Mouse (Mus musculus) megakaryocyte-erythroid progenitor cell, adult 5-6 weeks (primary cell): ENCODE measurements at regions not wholly inside any gene's neighbourhood (a gene's known extent, or its start where the extent isn't known, plus 50 kb on each side); places are given as distances from the start of the nearest gene placed in this dataset.

ENCODE experiments used
- ATAC-seq: replicated peaks from 2 replicates; pipeline ENCODE4 v1.8.0; 2016; ENCODE audit warnings: mild to moderate bottlenecking, inconsistent platforms; ENCODE audit not compliant: severe bottlenecking, poor library complexity, low FRiP score, low TSS enrichment

DNA sequence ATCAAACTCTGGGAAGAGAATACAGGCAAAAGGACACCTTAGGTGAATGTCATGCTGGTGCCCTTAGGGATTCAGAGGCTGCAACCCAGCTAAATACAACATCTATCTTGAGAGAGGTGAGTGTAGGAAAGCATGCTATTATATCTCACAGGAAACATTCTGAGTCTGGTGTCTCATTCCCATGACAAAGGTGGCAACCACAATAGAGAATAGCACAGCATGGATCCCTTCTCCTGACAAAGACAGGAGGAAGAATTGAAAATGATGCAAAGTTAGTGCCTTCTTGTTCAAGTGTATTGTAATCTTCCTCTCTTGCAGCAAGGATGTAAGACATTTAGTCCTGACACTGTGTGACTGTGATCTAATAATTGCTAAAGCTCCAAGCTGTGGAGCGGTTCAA lies 532.8 kb downstream of the Tfec start:
- ATAC-seq, result no peak

DNA sequence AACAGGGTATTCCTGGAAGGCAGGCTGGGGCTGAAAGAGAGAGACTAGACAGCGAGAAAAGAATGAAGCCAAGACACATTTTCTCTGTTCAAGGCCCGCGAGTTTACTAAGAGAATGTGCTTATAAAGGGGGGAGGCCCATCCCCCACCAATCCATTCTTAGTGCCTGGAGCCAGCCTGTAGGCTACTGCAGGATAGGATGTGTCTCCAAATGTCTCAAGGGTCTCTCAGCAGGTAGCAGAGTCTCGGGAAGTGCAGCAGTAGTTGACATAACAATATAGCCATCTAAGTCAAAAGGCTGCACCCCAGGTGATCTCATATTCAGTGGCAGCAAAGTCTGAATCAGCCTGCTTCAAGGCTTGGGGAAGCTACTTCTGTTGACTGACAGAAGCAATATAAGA lies 536.2 kb downstream of the Tfec start:
- ATAC-seq, result no peak

DNA sequence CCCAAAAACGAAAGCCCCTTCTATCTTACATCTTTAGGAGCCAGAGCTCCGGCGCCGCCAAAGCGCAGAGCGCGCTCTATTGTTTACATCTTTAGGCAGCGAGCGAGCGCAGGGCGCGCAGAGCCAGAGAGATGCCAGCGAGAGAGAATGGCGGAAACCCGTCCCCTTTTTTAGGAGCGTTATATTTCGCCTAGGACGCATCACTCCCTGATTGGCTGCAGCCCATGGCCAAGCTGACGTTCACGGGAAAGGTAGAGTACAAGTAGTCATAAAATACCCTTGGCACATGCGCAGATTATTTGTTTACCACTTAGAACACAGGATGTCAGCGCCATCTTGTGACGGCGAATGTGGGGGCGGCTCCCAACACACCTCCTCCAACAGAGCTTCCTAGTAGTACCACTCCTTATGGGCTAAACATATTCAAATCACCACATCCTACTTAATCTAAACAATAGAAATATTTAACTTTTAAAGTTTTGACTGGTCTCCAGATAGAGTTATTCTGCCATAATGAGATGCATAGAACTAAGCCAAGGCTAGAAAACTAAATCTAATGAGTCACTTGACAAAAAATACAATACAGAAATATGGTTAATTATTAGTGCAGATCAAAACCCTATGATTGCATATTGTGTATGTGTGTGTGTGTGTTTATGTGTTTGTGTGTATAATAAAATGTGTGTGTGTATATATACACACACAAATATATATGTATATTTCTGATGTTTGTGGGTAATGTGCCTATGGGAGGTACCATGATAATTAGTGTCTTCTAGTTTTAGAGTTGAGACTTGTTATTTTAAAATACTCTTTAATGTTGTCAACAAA lies 538.1 kb downstream of the Tfec start:
- peak; percentile 74 for ATAC-seq

DNA sequence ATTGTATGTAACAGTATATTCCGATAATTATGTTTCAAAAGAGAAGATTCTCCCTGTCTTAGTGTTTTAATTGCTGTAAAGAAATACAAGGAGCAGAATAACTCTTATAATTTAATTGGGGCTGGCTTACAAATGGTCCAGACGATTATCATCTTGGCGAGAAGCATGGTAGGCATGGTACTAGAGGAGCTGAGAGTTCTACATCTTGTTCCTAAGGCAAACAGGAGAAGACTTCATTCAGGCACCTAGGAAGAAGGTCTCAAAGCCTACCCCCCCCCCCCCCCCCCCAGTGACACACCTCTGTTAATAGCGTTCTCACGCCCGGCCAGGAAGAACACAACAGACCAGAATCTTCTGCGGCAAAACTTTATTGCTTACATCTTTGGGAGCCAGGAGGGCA lies 538.8 kb downstream of the Tfec start:
- ATAC-seq, result no peak

DNA sequence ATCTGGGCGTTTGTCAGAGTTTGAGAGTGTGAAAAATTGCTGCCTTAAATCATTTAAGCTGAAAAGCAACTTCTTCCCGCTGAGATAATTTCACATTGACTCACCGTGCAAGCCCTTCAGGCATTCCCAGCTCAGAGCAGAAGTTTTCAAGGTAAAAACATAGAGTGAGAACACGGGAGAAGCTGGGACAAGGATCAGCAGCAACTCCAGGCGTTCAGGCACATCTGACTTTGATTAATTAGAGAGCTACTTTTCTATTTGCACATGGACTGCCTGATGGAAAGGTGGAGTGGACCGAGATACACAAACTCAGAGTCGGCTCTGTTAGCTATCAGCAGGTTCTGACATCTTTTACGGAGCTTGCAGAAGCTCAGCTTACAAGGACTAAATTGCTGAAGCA lies 564.6 kb downstream of the Tfec start:
- ATAC-seq, result no peak

DNA sequence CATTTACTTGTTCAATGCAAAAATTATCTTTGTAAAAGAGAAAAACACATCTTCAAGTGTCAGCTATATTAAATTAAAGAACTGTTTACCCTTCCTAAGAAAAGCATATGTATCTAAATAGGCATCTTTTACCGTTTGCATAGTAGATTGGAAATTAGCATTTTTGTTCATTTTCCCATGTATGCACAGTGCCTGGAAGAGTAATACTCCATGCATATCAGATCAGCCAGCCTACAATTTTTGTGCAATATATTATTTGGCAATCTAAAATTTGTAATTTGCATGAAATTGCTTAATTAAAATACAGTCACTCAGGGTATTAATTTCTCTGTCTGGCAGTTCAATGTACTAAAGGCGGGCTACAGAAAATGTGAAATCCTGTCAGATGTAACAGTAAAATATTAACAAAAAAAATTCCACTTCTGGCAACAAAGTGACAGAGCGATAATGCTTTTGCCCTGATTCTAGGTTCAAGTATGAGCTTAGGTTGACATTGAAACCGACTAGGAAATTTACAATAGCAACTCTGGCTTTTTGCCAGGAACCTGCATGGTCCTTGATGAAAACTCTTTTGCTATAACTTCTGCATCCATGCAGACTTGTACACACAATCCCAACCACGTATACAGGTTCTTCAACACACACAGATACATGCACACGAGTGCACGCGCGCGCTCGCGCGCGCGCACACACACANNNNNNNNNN lies 583.8 kb downstream of the Tfec start:
- ATAC-seq, result no peak

DNA sequence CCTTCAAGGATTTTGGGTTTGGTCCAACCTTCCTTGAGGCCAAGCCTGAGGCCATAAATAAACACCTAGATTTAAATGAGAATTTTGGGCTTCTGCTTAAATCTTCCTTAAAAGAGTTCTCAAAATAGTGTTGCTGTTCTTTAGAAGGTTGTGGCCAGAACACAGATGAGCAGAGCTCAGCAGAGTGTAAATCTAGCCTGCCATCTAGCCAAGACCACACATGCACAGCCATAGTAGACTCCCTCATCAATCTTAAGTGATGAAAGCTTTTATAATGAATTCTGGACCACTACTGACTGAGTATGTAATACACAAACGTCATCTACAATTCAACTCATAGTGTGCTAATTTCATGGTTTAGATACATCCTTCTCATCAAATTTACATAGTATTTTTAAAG lies 585.3 kb downstream of the Tfec start:
- no peak for ATAC-seq

DNA sequence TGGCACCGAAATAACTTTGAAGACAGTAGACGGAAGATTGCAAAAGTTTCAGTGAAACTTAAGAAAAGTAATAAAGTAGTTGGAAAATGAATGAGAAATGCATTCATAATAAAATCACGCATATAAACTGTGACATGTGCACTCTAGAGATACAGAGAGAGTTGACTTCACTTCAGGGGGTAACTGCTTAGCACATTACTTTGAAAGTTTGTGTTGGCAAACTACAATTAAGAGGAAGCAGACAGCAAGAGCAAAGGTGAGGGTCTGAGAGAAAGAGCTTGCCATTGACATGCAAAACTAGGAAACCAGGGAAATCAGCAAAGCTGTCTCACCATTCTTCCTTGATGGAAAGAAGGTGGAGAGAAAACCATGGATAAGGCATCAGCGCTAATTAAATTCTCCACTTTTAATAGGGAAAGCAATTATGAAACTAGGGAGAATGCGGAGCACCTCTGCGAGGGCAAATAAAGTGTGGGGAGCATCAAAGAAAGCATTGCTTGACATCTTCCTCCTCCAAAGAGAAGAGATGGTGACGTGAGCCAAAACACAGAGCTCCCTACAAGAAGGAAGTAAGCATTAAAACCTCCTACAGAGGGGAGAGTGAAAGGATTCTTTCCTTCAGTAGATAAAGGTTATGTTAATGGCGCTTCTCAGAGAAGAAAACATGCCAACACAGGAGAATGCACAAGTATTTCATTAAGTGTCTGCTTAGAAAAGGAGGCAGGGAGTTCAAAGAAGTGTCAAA lies 563.0 kb downstream of the Mdfic start:
- ATAC-seq, result no peak

DNA sequence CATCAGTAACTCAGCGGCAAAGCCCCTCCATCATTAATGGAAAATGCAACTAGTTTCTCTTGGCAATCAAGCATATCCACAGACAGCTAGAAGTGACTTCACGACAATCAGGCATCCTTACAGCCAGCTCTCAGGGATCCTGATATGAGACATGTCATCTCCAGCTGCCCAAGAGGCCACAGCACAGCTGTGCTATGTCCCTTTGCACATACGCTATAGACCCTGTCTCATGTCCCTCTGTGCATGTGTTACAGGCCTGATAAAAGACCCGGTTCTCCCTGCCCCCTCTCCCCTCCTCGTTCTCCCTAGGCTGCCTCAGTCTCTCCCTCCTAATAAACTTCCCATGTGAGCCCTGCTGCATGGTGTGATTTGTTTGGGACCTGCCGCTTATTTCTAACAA lies 561.5 kb downstream of the Mdfic start:
- no peak for ATAC-seq
